Mouse (Mus musculus) myocyte (in vitro differentiated cells): ENCODE measurements around the gene Garem2. TPM values are rescaled to one million over a fixed set of nuclear protein-coding genes. Genes with fewer than 3 reads are reported as not detected.

ENCODE experiments used
- H3K27me3 ChIP-seq: one replicate; pipeline ENCODE4 v1.6.1; 2011; ENCODE audit not compliant: control insufficient read depth, insufficient read depth, insufficient read length
- H3K36me3 ChIP-seq: one replicate; pipeline ENCODE4 v1.6.1; 2011; ENCODE audit not compliant: control insufficient read depth, insufficient read depth
- H3K4me2 ChIP-seq: one replicate; pipeline ENCODE4 v1.6.1; 2011; ENCODE audit warnings: low read depth, control low read depth
- H3K4me3 ChIP-seq: one replicate; pipeline ENCODE4 v1.5.1; 2011; ENCODE audit warnings: mild to moderate bottlenecking, control low read depth, moderate library complexity
- H3K79me2 ChIP-seq: one replicate; pipeline ENCODE4 v1.6.1; 2011; ENCODE audit not compliant: control insufficient read depth, insufficient read depth
- H3ac ChIP-seq: one replicate; pipeline ENCODE4 v1.6.1; 2011; ENCODE audit not compliant: control insufficient read depth, insufficient read length
- CEBPB ChIP-seq: IDR thresholded peaks from 2 replicates; pipeline ENCODE4 v1.6.1; 2011; ENCODE audit warnings: mild to moderate bottlenecking, moderate library complexity; ENCODE audit not compliant: poor library complexity, insufficient read depth, severe bottlenecking
- E2F4 ChIP-seq: IDR thresholded peaks from one replicate; pipeline ENCODE4 v1.6.1; 2011; ENCODE audit warnings: mild to moderate bottlenecking, control low read depth, moderate library complexity; ENCODE audit not compliant: insufficient read depth
- MAX ChIP-seq: IDR thresholded peaks from one replicate; pipeline ENCODE4 v1.6.1; 2011; ENCODE audit warnings: low read depth, mild to moderate bottlenecking, control low read depth
- MYOD1 ChIP-seq, 3 experiments: IDR thresholded peaks; one replicate each; pipeline ENCODE4 v1.6.1; 2011; ENCODE audit warnings: control low read depth in 2 of 3, low read depth in 2 of 3, mild to moderate bottlenecking in 2 of 3, moderate library complexity in 1 of 3; ENCODE audit not compliant: insufficient read length in 2 of 3, control insufficient read depth in 1 of 3
- MYOG ChIP-seq, 3 experiments: IDR thresholded peaks; one replicate each; pipeline ENCODE4 v1.6.1; 2011; ENCODE audit warnings: control low read depth in 2 of 3, low read depth in 2 of 3, mild to moderate bottlenecking in 2 of 3; ENCODE audit not compliant: insufficient read length in 2 of 3, control insufficient read depth in 1 of 3, insufficient read depth in 1 of 3
- POLR2A ChIP-seq: IDR thresholded peaks from one replicate; pipeline ENCODE4 v1.6.1; 2011; ENCODE audit warnings: low read depth, mild to moderate bottlenecking, control low read depth, moderate library complexity; ENCODE audit not compliant: insufficient read length
- POLR2AphosphoS2 ChIP-seq: IDR thresholded peaks from one replicate; pipeline ENCODE4 v1.6.1; 2011; ENCODE audit warnings: low read depth, control low read depth; ENCODE audit not compliant: insufficient read length
- REST ChIP-seq: IDR thresholded peaks from one replicate; pipeline ENCODE4 v1.6.1; 2011; ENCODE audit warnings: mild to moderate bottlenecking, control low read depth, moderate library complexity; ENCODE audit not compliant: insufficient read depth, insufficient read length
- SRF ChIP-seq: IDR thresholded peaks from one replicate; pipeline ENCODE4 v1.6.1; 2011; ENCODE audit warnings: low read depth; ENCODE audit not compliant: control insufficient read depth, insufficient read length
- TCF12 ChIP-seq: IDR thresholded peaks from one replicate; pipeline ENCODE4 v1.6.1; 2011; ENCODE audit warnings: mild to moderate bottlenecking, control low read depth; ENCODE audit not compliant: poor library complexity, insufficient read depth, severe bottlenecking
- TCF3 ChIP-seq: IDR thresholded peaks from one replicate; pipeline ENCODE4 v1.6.1; 2011; ENCODE audit warnings: low read depth, control low read depth; ENCODE audit not compliant: insufficient read length
- USF1 ChIP-seq: IDR thresholded peaks from one replicate; pipeline ENCODE4 v1.6.1; 2011; ENCODE audit warnings: low read depth, mild to moderate bottlenecking, control low read depth, moderate library complexity
- polyA plus RNA-seq: library from polyadenylated mRNA; unstranded; fragments of >200 nt; fragmentation: generic; extraction: Trizol; gene quantifications from one replicate; pipeline ENCODE4 v1.2.1, GENCODE M21; 2012; ENCODE audit warnings: missing spikeins

Gene Garem2
- polyA plus RNA-seq, 1 experiment, result 0.12 TPM

DNA sequence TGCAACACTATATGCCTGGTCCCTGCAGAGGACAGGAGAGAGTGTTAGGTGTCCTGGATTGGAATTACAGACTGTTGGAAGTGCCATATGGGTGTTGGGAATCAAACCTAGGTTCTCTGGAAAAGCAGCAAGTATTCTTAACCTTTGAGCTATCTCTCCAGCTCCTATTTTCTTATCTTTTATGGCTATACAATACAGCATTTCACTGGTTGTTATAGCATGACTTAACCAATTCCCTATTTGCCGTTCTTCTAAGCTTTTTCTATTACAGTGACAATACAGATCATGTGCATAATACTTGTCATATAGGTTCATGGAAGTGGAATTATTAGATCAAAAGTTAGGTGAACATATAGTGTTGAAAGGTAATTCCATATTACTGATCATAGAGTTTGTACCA lies 56.9 kb downstream of the Garem2 start:
- Histone ChIP-seq H3K27me3 (no peaks in the 10 kb centered on the region), H3K79me2 (peaks cover 45% of the 10 kb centered on the region), H3K36me3 (peaks cover 8% of the 10 kb centered on the region), H3K4me3 (no peak overlapping the region), H3ac (no peak overlapping the region), H3K4me2 (no peak overlapping the region)
- TF ChIP-seq MYOG (IDR thresholded peaks at IDR 0.05; ENCODE audit: control insufficient read depth in 1 of 3, insufficient read depth in 1 of 3, insufficient read length in 2 of 3, low read depth in 2 of 3), result no peak
- TF ChIP-seq MYOD1 (IDR thresholded peaks at IDR 0.05; ENCODE audit: control insufficient read depth in 1 of 3, insufficient read length in 2 of 3, low read depth in 2 of 3), result no peak
- no peak for TF ChIP-seq REST
- TF ChIP-seq TCF3, result no peak
- TF ChIP-seq TCF12, result no peak
- no peak for TF ChIP-seq SRF
- TF ChIP-seq E2F4, result no peak
- TF ChIP-seq CEBPB, result no peak
- no peak for TF ChIP-seq MAX
- TF ChIP-seq USF1, result no peak
- TF ChIP-seq POLR2A, result no peak
- no peak for TF ChIP-seq POLR2AphosphoS2

DNA sequence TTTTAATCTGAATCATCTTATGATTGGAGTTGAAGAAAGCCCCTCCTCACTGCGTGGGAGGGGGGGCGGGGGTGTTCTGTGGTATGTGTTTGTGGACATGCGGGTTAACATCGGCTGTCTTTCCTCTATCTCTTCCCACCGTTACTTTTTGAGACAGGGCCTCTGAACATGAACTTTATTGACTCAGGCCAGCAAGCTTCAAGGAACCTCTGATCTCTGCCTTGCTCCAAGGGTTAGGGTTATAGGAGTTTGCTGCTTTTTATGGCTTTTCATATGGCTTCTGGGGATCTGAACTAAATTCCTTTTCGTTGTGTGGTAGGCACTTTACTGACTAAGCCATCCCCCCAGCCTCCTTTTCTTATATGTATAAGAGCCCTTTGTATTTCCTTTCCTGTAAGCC lies 57.4 kb downstream of the Garem2 start:
- TF ChIP-seq SRF (no peak), CEBPB (no peak), POLR2A (no peak), MAX (no peak), TCF12 (no peak), REST (no peak), POLR2AphosphoS2 (no peak), E2F4 (no peak), USF1 (no peak), MYOD1 (IDR thresholded peaks at IDR 0.05; ENCODE audit: control insufficient read depth in 1 of 3, insufficient read length in 2 of 3, low read depth in 2 of 3) (no peak), TCF3 (no peak), MYOG (IDR thresholded peaks at IDR 0.05; ENCODE audit: control insufficient read depth in 1 of 3, insufficient read depth in 1 of 3, insufficient read length in 2 of 3, low read depth in 2 of 3) (no peak)
- H3ac ChIP-seq, result no peak overlapping the region
- H3K36me3 ChIP-seq, result peaks cover 8% of the 10 kb centered on the region

DNA sequence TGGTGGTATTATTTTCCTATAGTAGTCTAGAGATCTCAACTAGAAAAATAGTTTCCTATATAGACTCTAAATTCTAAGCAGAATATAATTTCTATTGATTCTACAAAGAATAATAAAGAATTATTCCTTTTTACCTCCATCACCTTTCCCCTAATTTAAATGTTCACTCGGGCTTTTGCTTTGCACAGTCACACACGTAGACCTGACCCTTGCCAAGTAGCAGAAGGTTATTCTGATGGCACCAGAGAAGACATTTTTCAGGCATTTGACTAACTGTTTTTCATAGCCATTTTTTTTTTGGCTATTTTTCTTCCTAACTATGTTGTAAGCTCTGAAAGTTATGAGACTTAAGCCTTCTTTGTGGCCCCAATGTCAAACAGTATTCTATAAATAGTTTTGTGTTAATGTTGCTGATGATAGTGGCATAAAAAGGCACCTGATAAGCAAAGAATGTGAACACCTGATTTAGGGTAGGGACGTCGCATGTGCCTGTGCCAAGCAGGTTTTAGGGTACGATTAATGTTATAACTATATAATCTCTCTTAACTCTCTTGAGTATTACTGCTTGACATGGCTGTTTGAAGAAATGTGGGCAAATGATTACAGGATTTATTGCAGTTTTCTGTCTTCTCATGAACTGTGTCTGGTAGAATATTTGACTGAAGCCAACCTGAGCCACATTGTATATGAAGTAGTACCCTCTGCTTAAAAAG lies 60.4 kb downstream of the Garem2 start:
- H3K27me3 ChIP-seq, result no peaks in the 10 kb centered on the region
- peaks cover 16% of the 10 kb centered on the region for H3K79me2 ChIP-seq
- H3ac ChIP-seq, result no peak overlapping the region
- no peak overlapping the region for H3K4me3 ChIP-seq
- peaks cover 16% of the 10 kb centered on the region for H3K36me3 ChIP-seq
- no peak overlapping the region for H3K4me2 ChIP-seq
- no peak for TF ChIP-seq E2F4
- no peak for TF ChIP-seq POLR2AphosphoS2
- TF ChIP-seq MAX, result no peak
- no peak for TF ChIP-seq MYOD1 (IDR thresholded peaks at IDR 0.05; ENCODE audit: control insufficient read depth in 1 of 3, insufficient read length in 2 of 3, low read depth in 2 of 3)
- TF ChIP-seq CEBPB, result no peak
- no peak for TF ChIP-seq USF1
- no peak for TF ChIP-seq TCF12
- no peak for TF ChIP-seq SRF
- no peak for TF ChIP-seq TCF3
- no peak for TF ChIP-seq REST
- TF ChIP-seq POLR2A, result no peak
- no peak for TF ChIP-seq MYOG (IDR thresholded peaks at IDR 0.05; ENCODE audit: control insufficient read depth in 1 of 3, insufficient read depth in 1 of 3, insufficient read length in 2 of 3, low read depth in 2 of 3)

More for the DNA sequence above, 57.4 kb downstream of the Garem2 start:
- Histone ChIP-seq H3K4me2 (no peak overlapping the region), H3K4me3 (no peak overlapping the region), H3K27me3 (no peaks in the 10 kb centered on the region), H3K79me2 (peaks cover 40% of the 10 kb centered on the region)

Other genes with a start within 250 kb of the Garem2 start
- gene Il6, start 92.0 kb upstream of the Garem2 start, polyA plus RNA-seq, result 1.5 TPM
- 39.4 TPM for gene Tyms, start 31.5 kb upstream of the Garem2 start, polyA plus RNA-seq
- gene 3110082J24Rik, start 925 bp downstream of the Garem2 start, polyA plus RNA-seq, result 0.08 TPM
- gene Hadha, start 50.0 kb downstream of the Garem2 start, polyA plus RNA-seq, result 119 TPM
- 52.3 TPM for gene Hadhb, start 50.1 kb downstream of the Garem2 start, polyA plus RNA-seq
- gene Adgrf3, start 100.6 kb downstream of the Garem2 start, polyA plus RNA-seq, result 0.22 TPM
- 11.1 TPM for gene Selenoi, start 127.4 kb downstream of the Garem2 start, polyA plus RNA-seq
- 0.01 TPM for gene Drc1, start 176.2 kb downstream of the Garem2 start, polyA plus RNA-seq